Mouse (Mus musculus): ENCODE results near the gene Ano10. TPM values are rescaled to one million over a fixed set of nuclear protein-coding genes. Genes with fewer than 3 reads are reported as not detected.

Ano10 gene
- polyA plus RNA-seq, 1 experiment: 31.3 TPM

DNA sequence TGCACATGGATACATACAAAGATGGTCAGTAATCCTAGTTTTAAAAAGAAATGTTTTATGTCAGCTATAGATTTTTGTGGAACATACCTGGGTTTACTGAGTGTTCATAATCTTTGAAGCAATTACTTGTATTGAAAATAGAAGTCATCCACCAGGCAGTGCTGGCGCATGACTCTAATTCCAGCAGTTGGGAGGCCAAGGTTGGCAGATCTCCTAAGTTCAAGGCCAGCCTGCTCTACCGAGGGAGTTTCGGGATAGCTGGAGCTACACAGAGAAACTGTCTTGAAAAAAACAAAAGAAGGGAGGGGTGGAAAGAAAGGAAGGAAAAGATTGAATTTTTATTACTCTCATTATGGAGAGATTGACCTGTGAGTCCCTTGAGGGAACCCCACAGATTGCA is 145.9 kb downstream of the Ano10 start:
- H3K4me3 ChIP-seq (replicated peaks; ENCODE audit: insufficient read depth, low read depth, low read length): no peak overlapping the region
- no peaks in the 10 kb centered on the region for H3K27me3 ChIP-seq (ENCODE audit: control insufficient read depth, insufficient read depth, low read length)
- H3K4me1 ChIP-seq (ENCODE audit: control insufficient read depth, insufficient read depth, low read length): peaks cover 41% of the 10 kb centered on the region
- 15% methylated on average over 3 of the region's 3 CpGs for WGBS
- H3K27ac ChIP-seq (ENCODE audit: insufficient read depth, low read length): no peak overlapping the region
- no peak for DNase-seq
- no peak for TF ChIP-seq POLR2A (IDR thresholded peaks at IDR 0.05; ENCODE audit: borderline replicate concordance, insufficient read depth, low read length)

GRCm38 (mm10) chr9:122146124-122146870 is 147.9 kb downstream of the Ano10 start:
- no peak overlapping the region for H3K27ac ChIP-seq (ENCODE audit: insufficient read depth, low read length)
- WGBS: 44% methylated on average over 4 of the region's 4 CpGs
- TF ChIP-seq POLR2A (IDR thresholded peaks at IDR 0.05; ENCODE audit: borderline replicate concordance, insufficient read depth, low read length) (no peak), CTCF (IDR thresholded peaks at IDR 0.05; ENCODE audit: borderline replicate concordance, insufficient read depth, low read depth, low read length) (no peak)
- H3K4me3 ChIP-seq (replicated peaks; ENCODE audit: insufficient read depth, low read depth, low read length): no peak overlapping the region
- DNase-seq: no peak
- no peaks in the 10 kb centered on the region for H3K27me3 ChIP-seq (ENCODE audit: control insufficient read depth, insufficient read depth, low read length)
- peaks cover 41% of the 10 kb centered on the region for H3K4me1 ChIP-seq (ENCODE audit: control insufficient read depth, insufficient read depth, low read length)

DNA sequence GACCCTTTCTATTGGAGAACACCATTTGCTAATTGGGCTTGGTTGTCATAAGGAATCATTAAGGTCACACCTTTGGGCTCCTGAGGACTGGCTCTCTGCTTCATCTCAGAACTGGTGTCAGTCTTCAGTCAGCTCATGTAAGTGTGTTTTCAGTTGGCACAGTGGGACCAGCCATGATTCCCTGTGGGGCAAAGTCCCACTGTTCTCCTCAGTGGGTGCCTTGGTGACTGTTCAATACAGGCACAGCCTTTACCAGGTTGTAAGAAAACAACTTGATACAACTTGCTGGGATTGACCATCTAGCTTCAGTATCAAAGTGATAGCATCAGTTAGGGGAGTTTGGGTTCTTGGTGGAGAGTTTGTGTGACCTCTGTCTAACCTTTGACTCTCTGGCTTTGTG is 148.5 kb downstream of the Ano10 start:
- H3K4me1 ChIP-seq (ENCODE audit: control insufficient read depth, insufficient read depth, low read length): peaks cover 41% of the 10 kb centered on the region
- DNase-seq: no peak
- no peak overlapping the region for H3K27ac ChIP-seq (ENCODE audit: insufficient read depth, low read length)
- no peak overlapping the region for H3K4me3 ChIP-seq (replicated peaks; ENCODE audit: insufficient read depth, low read depth, low read length)
- TF ChIP-seq POLR2A (IDR thresholded peaks at IDR 0.05; ENCODE audit: borderline replicate concordance, insufficient read depth, low read length) (no peak), CTCF (IDR thresholded peaks at IDR 0.05; ENCODE audit: borderline replicate concordance, insufficient read depth, low read depth, low read length) (no peak)
- no peaks in the 10 kb centered on the region for H3K27me3 ChIP-seq (ENCODE audit: control insufficient read depth, insufficient read depth, low read length)

GRCm38 (mm10) chr9:122144776-122145175 is 149.4 kb downstream of the Ano10 start:
- 97% methylated on average over 3 of the region's 3 CpGs for WGBS

DNA sequence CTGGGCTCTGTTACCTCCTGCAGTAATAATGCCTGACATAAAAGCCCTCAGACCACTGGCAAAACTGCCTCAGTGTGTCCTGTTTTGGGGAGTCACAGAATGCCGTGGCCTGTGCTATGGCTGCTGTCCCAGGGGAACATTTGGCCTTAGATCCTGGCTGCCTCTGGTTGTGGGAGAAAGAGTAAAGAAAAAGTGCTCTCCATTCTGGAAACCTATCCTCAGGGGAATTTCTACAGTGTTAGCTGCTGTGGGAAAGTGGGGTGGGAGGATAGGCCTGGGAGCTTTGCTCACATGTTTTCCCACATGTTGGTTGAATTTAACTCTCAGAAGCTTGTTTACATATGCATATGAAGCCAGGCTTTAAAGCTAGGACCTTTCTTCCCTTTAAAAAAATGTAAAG is 151.0 kb downstream of the Ano10 start:
- Histone ChIP-seq H3K27ac (ENCODE audit: insufficient read depth, low read length) (peak overlapping the region; percentile 13; the same call in 1 of the 2 replicates), H3K27me3 (ENCODE audit: control insufficient read depth, insufficient read depth, low read length) (no peaks in the 10 kb centered on the region), H3K4me1 (ENCODE audit: control insufficient read depth, insufficient read depth, low read length) (peaks cover 46% of the 10 kb centered on the region), H3K4me3 (replicated peaks; ENCODE audit: insufficient read depth, low read depth, low read length) (no peak overlapping the region)
- no peak for DNase-seq
- TF ChIP-seq POLR2A (IDR thresholded peaks at IDR 0.05; ENCODE audit: borderline replicate concordance, insufficient read depth, low read length): no peak
- TF ChIP-seq CTCF (IDR thresholded peaks at IDR 0.05; ENCODE audit: borderline replicate concordance, insufficient read depth, low read depth, low read length): no peak
- 3% methylated on average over 1 of the region's 1 CpGs for WGBS

More at GRCm38 (mm10) chr9:122144776-122145175, 149.4 kb downstream of the Ano10 start:
- H3K4me1 ChIP-seq (ENCODE audit: control insufficient read depth, insufficient read depth, low read length): peaks cover 43% of the 10 kb centered on the region
- H3K4me3 ChIP-seq (replicated peaks; ENCODE audit: insufficient read depth, low read depth, low read length): no peak overlapping the region
- H3K27me3 ChIP-seq (ENCODE audit: control insufficient read depth, insufficient read depth, low read length): no peaks in the 10 kb centered on the region
- no peak for TF ChIP-seq CTCF (IDR thresholded peaks at IDR 0.05; ENCODE audit: borderline replicate concordance, insufficient read depth, low read depth, low read length)
- no peak for TF ChIP-seq POLR2A (IDR thresholded peaks at IDR 0.05; ENCODE audit: borderline replicate concordance, insufficient read depth, low read length)
- no peak overlapping the region for H3K27ac ChIP-seq (ENCODE audit: insufficient read depth, low read length)
- no peak for DNase-seq

DNA sequence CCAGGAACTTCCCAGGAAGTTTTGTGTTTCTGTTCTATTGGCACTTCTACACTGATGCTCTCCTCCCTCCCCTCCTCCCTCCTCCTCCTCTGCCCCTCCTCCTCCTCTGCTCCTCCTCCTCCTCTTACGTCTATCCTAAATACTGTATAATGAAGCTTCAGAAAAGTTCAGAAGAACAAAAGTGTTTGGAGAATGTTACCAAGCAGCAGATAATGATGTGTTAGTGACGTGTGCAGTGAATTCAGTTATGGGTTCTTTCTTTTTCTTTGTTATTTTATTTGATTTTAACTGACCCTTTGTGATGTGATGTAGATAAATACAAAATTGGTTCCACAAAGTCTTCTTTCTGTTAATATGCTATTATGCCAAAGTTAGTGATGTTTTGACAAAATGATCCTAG is 155.0 kb downstream of the Ano10 start:
- Histone ChIP-seq H3K27me3 (ENCODE audit: control insufficient read depth, insufficient read depth, low read length) (no peaks in the 10 kb centered on the region), H3K4me1 (ENCODE audit: control insufficient read depth, insufficient read depth, low read length) (peaks cover 45% of the 10 kb centered on the region), H3K4me3 (replicated peaks; ENCODE audit: insufficient read depth, low read depth, low read length) (peak overlapping the region; percentile 10), H3K27ac (ENCODE audit: insufficient read depth, low read length) (no peak overlapping the region)
- WGBS: 8% methylated on average over 2 of the region's 2 CpGs
- DNase-seq: peak in 1 of 2 experiments; percentile 5
- TF ChIP-seq POLR2A (IDR thresholded peaks at IDR 0.05; ENCODE audit: borderline replicate concordance, insufficient read depth, low read length) (no peak), CTCF (IDR thresholded peaks at IDR 0.05; ENCODE audit: borderline replicate concordance, insufficient read depth, low read depth, low read length) (no peak)

- no peak overlapping the region for H3K27ac ChIP-seq (ENCODE audit: insufficient read depth, low read length)
- H3K27me3 ChIP-seq (ENCODE audit: control insufficient read depth, insufficient read depth, low read length): no peaks in the 10 kb centered on the region
- DNase-seq: peak in 1 of 2 experiments; percentile 4
- no peak overlapping the region for H3K4me3 ChIP-seq (replicated peaks; ENCODE audit: insufficient read depth, low read depth, low read length)
- TF ChIP-seq POLR2A (IDR thresholded peaks at IDR 0.05; ENCODE audit: borderline replicate concordance, insufficient read depth, low read length) (no peak), CTCF (IDR thresholded peaks at IDR 0.05; ENCODE audit: borderline replicate concordance, insufficient read depth, low read depth, low read length) (no peak)
- 64% methylated on average over 4 of the region's 4 CpGs for WGBS
- peaks cover 48% of the 10 kb centered on the region for H3K4me1 ChIP-seq (ENCODE audit: control insufficient read depth, insufficient read depth, low read length)
These were observed 155.7 kb downstream of the Ano10 start for GRCm38 (mm10) chr9:122138371-122139029.

- H3K4me3 ChIP-seq (replicated peaks; ENCODE audit: insufficient read depth, low read depth, low read length): no peak overlapping the region
- H3K27ac ChIP-seq (ENCODE audit: insufficient read depth, low read length): no peak overlapping the region
- DNase-seq: no peak
- TF ChIP-seq CTCF (IDR thresholded peaks at IDR 0.05; ENCODE audit: borderline replicate concordance, insufficient read depth, low read depth, low read length) (no peak), POLR2A (IDR thresholded peaks at IDR 0.05; ENCODE audit: borderline replicate concordance, insufficient read depth, low read length) (no peak)
- H3K27me3 ChIP-seq (ENCODE audit: control insufficient read depth, insufficient read depth, low read length): no peaks in the 10 kb centered on the region
- WGBS: 0% methylated on average over 1 of the region's 1 CpGs
- peaks cover 48% of the 10 kb centered on the region for H3K4me1 ChIP-seq (ENCODE audit: control insufficient read depth, insufficient read depth, low read length)
These were observed 156.3 kb downstream of the Ano10 start for GRCm38 (mm10) chr9:122137960-122138359.

All from cerebellum, adult 2 months (tissue).